Mouse (Mus musculus) MEL (cell line): ENCODE results near the gene Zfp668.

Experiments used
- JUND ChIP-seq: IDR thresholded peaks from 2 replicates; pipeline ENCODE4 v1.6.1; 2011; ENCODE audit warnings: low read depth, mild to moderate bottlenecking, improper control_type of control experiment, low read length
- MXI1 ChIP-seq: IDR thresholded peaks from 2 replicates; pipeline ENCODE4 v1.6.1; 2011; ENCODE audit warnings: mild to moderate bottlenecking, low read depth, low read length, improper control_type of control experiment
- SIN3A ChIP-seq: IDR thresholded peaks from 2 replicates; pipeline ENCODE4 v1.6.1; 2012; ENCODE audit warnings: low read length, improper control_type of control experiment, inconsistent platforms
- SMC3 ChIP-seq: IDR thresholded peaks from 2 replicates; pipeline ENCODE4 v1.6.1; 2011; ENCODE audit warnings: low read depth, low read length, improper control_type of control experiment
- TCF12 ChIP-seq: IDR thresholded peaks from 2 replicates; pipeline ENCODE4 v1.6.1; 2014; ENCODE audit warnings: low read depth, mild to moderate bottlenecking, inconsistent platforms, low read length, improper control_type of control experiment, moderate library complexity

GRCm38 (mm10) chr7:127849973-127850875 lies 26.4 kb downstream of the Zfp668 start:
- TF ChIP-seq SIN3A (no peak), JUND (no peak), SMC3 (no peak), MXI1 (no peak), TCF12 (no peak)
